Mouse (Mus musculus): Measurements from ENCODE around the gene Erbin.

- no peak for TF ChIP-seq CTCF (IDR thresholded peaks at IDR 0.05; ENCODE audit: low read depth, low read length)
- TF ChIP-seq POLR2A (IDR thresholded peaks at IDR 0.05; ENCODE audit: borderline replicate concordance, low read depth, low read length): no peak
Measured at GRCm38 (mm10) chr13:103912351-103912750, 8.0 kb downstream of the Erbin start.
